Mouse (Mus musculus) thymus, adult 2 months (tissue): ENCODE results near the gene Shank1. TPM values are rescaled to one million over a fixed set of nuclear protein-coding genes. Genes with fewer than 3 reads are reported as not detected.

ENCODE experiments used
- DNase-seq: peaks from one replicate; pipeline ENCODE4 v3.0.0; 2021
- H3K27ac ChIP-seq: fragments of 200-500 bp; 2 replicates; pipeline ENCODE4 v1.5.1; 2012; ENCODE audit warnings: low read length, control low read depth; ENCODE audit not compliant: control insufficient read depth, insufficient read depth
- H3K27me3 ChIP-seq: fragments of 200-500 bp; 2 replicates; pipeline ENCODE4 v1.6.1; 2012; ENCODE audit warnings: mild to moderate bottlenecking, low read length, moderate library complexity, mixed read lengths; ENCODE audit not compliant: control insufficient read depth, insufficient read depth
- H3K36me3 ChIP-seq: fragments of 200-500 bp; 2 replicates; pipeline ENCODE4 v1.6.1; 2012; ENCODE audit warnings: mild to moderate bottlenecking, low read length, moderate library complexity; ENCODE audit not compliant: control insufficient read depth, insufficient read depth
- H3K4me1 ChIP-seq: fragments of 200-500 bp; replicated peaks from 2 replicates; pipeline ENCODE4 v1.6.1; 2012; ENCODE audit warnings: low read length; ENCODE audit not compliant: control insufficient read depth, insufficient read depth
- H3K4me3 ChIP-seq: fragments of 200-500 bp; 2 replicates; pipeline ENCODE4 v1.5.1; 2012; ENCODE audit warnings: mild to moderate bottlenecking, low read length, control low read depth, moderate library complexity; ENCODE audit not compliant: control insufficient read depth, insufficient read depth
- CTCF ChIP-seq: fragments of 200-500 bp; IDR thresholded peaks from 2 replicates; pipeline ENCODE4 v1.5.1; 2012; ENCODE audit warnings: mild to moderate bottlenecking, control low read depth, low read length, moderate library complexity, borderline replicate concordance; ENCODE audit not compliant: control insufficient read depth, poor library complexity, insufficient read depth; ENCODE audit errors: extremely low read depth
- POLR2A ChIP-seq: fragments of 200-500 bp; IDR thresholded peaks from 2 replicates; pipeline ENCODE4 v1.6.1; 2012; ENCODE audit warnings: mild to moderate bottlenecking, low read length, control low read depth, moderate library complexity; ENCODE audit not compliant: control insufficient read depth, poor library complexity, insufficient read depth; ENCODE audit errors: extremely low read depth
- WGBS: fragments of 180-500 bp; shearing (Covaris S2); methylation state at CpG from one replicate; pipeline ENCODE4 v1.1.7; 2018; 5-methylcytosine and 5-hydroxymethylcytosine counted together
- polyA plus RNA-seq: library from polyadenylated mRNA; depleted of rRNA; stranded (reverse); fragments of >200 nt; gene quantifications from 2 replicates; pipeline ENCODE4 v1.2.3, GENCODE M21; 2012

The Shank1 gene
- polyA plus RNA-seq, 1 experiment, result 1.9 TPM

- TF ChIP-seq POLR2A (no peak), CTCF (no peak)
- Histone ChIP-seq H3K4me1 (no peaks in the 10 kb centered on the region), H3K4me3 (no peak overlapping the region), H3K27ac (no peak overlapping the region), H3K27me3 (no peaks in the 10 kb centered on the region; the same call in 1 of the 2 replicates), H3K36me3 (no peaks in the 10 kb centered on the region)
- no peak for DNase-seq
- 50% methylated on average over 8 of the region's 8 CpGs for WGBS
Measured at GRCm38 (mm10) chr7:44320886-44321285, 10.8 kb downstream of the Shank1 start.

DNA sequence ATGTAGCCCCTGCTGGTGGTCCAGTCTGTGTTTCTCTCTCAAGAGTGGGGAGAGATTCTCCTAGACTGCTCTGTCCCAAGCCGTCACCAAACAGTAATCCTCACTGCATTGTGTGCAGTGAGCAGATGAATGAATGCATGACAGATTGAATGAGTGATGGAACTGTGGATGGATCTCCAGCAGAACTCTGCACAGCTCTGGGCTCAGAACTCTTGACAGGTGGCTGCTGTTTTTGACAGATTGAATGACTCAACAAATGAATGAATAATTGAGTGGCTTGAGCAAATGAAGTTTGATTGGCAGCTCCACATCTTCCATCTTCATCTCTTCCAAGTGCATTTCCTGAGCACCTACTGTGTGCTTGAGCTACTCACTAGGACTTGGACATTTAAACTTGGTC lies 12.2 kb downstream of the Shank1 start:
- TF ChIP-seq POLR2A (no peak), CTCF (no peak)
- Histone ChIP-seq H3K4me3 (no peak overlapping the region), H3K27ac (no peak overlapping the region), H3K27me3 (no peaks in the 10 kb centered on the region), H3K36me3 (no peaks in the 10 kb centered on the region), H3K4me1 (no peaks in the 10 kb centered on the region)
- DNase-seq, result no peak
- 82% methylated on average over 1 of the region's 1 CpGs for WGBS

- TF ChIP-seq CTCF, result no peak
- TF ChIP-seq POLR2A, result no peak
- Histone ChIP-seq H3K27me3 (no peaks in the 10 kb centered on the region), H3K27ac (no peak overlapping the region), H3K4me1 (no peaks in the 10 kb centered on the region), H3K36me3 (no peaks in the 10 kb centered on the region), H3K4me3 (no peak overlapping the region)
- 36% methylated on average over 6 of the region's 6 CpGs for WGBS
- no peak for DNase-seq
Measured at GRCm38 (mm10) chr7:44326614-44327013, 16.6 kb downstream of the Shank1 start.

DNA sequence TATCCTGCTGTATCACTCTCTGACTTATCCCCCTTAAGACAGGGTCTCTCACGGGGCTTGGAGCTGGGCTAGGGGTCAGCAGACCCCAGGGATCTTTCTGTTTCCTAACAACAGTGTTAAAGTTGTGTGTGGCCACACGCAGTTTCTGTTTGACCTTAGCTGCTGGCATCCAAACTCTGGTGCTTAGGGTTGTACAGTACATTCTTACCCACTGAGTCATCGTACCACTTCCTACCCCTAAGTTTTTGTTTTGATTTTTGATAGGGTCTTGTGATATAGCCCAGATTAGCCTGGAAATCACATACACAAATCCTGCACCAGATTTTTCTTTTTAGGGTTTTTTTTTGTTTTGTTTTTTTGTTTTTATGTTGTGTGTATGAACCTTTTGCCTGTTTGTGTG lies 22.3 kb downstream of the Shank1 start:
- Histone ChIP-seq H3K27me3 (no peaks in the 10 kb centered on the region; the same call in 1 of the 2 replicates), H3K4me3 (no peak overlapping the region), H3K36me3 (no peaks in the 10 kb centered on the region), H3K4me1 (no peaks in the 10 kb centered on the region), H3K27ac (no peak overlapping the region)
- TF ChIP-seq CTCF (no peak), POLR2A (no peak)
- no peak for DNase-seq
- 51% methylated on average over 3 of the region's 3 CpGs for WGBS

DNA sequence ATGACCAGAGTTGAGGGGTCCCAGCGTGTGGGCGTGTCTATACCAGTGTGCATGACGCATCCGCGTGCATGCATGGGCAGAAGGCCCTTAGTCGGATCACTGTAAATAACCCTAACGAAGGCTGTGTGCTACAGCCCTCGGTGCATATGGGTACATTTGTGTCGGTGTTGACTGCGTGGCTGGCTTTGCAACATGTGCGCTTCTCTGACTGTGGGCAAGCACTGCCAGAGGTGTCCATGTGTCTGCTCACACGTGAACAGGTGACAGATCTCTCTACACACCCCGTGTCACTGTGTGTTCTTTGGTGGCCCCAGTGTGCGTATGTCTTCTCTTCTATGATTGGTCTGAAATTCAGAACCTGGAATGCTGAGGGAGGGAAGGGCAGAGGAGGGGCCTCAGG lies 24.1 kb downstream of the Shank1 start:
- WGBS, result 66% methylated on average over 14 of the region's 14 CpGs
- TF ChIP-seq POLR2A, result no peak
- no peak for TF ChIP-seq CTCF

GRCm38 (mm10) chr7:44335031-44335878 lies 25.2 kb downstream of the Shank1 start:
- no peak for DNase-seq
- Histone ChIP-seq H3K4me1 (no peaks in the 10 kb centered on the region), H3K4me3 (no peak overlapping the region), H3K27me3 (no peaks in the 10 kb centered on the region; the same call in 1 of the 2 replicates), H3K27ac (no peak overlapping the region), H3K36me3 (no peaks in the 10 kb centered on the region)
- WGBS, result 8% methylated on average over 38 of the region's 40 CpGs
- TF ChIP-seq POLR2A, result no peak
- TF ChIP-seq CTCF, result no peak

More for the DNA sequence above, 24.1 kb downstream of the Shank1 start:
- H3K4me1 ChIP-seq, result no peaks in the 10 kb centered on the region
- no peak overlapping the region for H3K4me3 ChIP-seq
- H3K27ac ChIP-seq, result no peak overlapping the region
- no peaks in the 10 kb centered on the region; the same call in 1 of the 2 replicates for H3K27me3 ChIP-seq
- no peaks in the 10 kb centered on the region for H3K36me3 ChIP-seq
- DNase-seq, result no peak
